Comparison of ENCODE assay signal across 8 mouse cellular contexts in genomic region chr9:65695646-65696045, GRCm38 (mm10). TPM values are rescaled to one million over a fixed set of nuclear protein-coding genes. Genes with fewer than 3 reads are reported as not detected.
A peak's percentile ranks its signal among the peaks of the same experiment; 100 is the strongest.
DNase-seq lines count a peak whose midpoint lies in the region; ATAC-seq lines count a peak whose summit lies in the region.

No protein-coding gene starts in this region.

- no peak for ATAC-seq in hindbrain, embryonic 13.5 days (ENCODE audit: low FRiP score)
- no peak for ATAC-seq in hindbrain, embryonic 16.5 days
- no peak for ATAC-seq in embryonic facial prominence, embryonic 13.5 days (ENCODE audit: insufficient number of reproducible peaks, insufficient read depth, low FRiP score, low TSS enrichment, low read depth)
- no peak for ATAC-seq in kidney, embryonic 15.5 days (replicated peaks; ENCODE audit: low FRiP score)

- H3K27ac ChIP-seq in hindbrain, embryonic 13.5 days, result peak overlapping the region; percentile 45; the same call in 1 of the 2 replicates
- no peak overlapping the region for H3K27ac ChIP-seq in hindbrain, embryonic 16.5 days (ENCODE audit: low read depth, low read length)
- H3K27ac ChIP-seq in embryonic facial prominence, embryonic 13.5 days, result peak overlapping the region; percentile 2; the same call in 1 of the 2 replicates
- H3K27ac ChIP-seq in kidney, embryonic 15.5 days, result peak overlapping the region; percentile 20; the same call in 1 of the 2 replicates

- H3K4me3 ChIP-seq in hindbrain, embryonic 13.5 days, result no peak overlapping the region
- H3K4me3 ChIP-seq in hindbrain, embryonic 16.5 days (ENCODE audit: low read length), result no peak overlapping the region
- H3K4me3 ChIP-seq in embryonic facial prominence, embryonic 13.5 days, result no peak overlapping the region
- H3K4me3 ChIP-seq in kidney, embryonic 15.5 days (replicated peaks), result no peak overlapping the region

- H3K4me2 ChIP-seq in hindbrain, embryonic 13.5 days, result no peak overlapping the region
- no peak overlapping the region for H3K4me2 ChIP-seq in hindbrain, embryonic 16.5 days (ENCODE audit: low read length)
- no peak overlapping the region for H3K4me2 ChIP-seq in embryonic facial prominence, embryonic 13.5 days
- H3K4me2 ChIP-seq in kidney, embryonic 15.5 days, result no peak overlapping the region

- peak; percentile 82 for DNase-seq in NIH3T3 (ENCODE audit: low read depth)
- DNase-seq in lung, postnatal 10 days, result peak; percentile 72
- DNase-seq in spleen, postnatal 4 days (ENCODE audit: low spot score in 2 of 2), result no peak
- no peak for DNase-seq in yolk sac, embryonic 10.5 days (ENCODE audit: low spot score)

- WGBS in hindbrain, embryonic 13.5 days, result 77% methylated on average over 3 of the region's 3 CpGs
- 62% methylated on average over 3 of the region's 3 CpGs for WGBS in hindbrain, embryonic 16.5 days
- 70% methylated on average over 3 of the region's 3 CpGs for WGBS in embryonic facial prominence, embryonic 13.5 days
- 73% methylated on average over 3 of the region's 3 CpGs for WGBS in kidney, embryonic 15.5 days

- peaks cover 83% of the 10 kb centered on the region for H3K36me3 ChIP-seq in hindbrain, embryonic 13.5 days
- H3K36me3 ChIP-seq in hindbrain, embryonic 16.5 days (ENCODE audit: control insufficient read depth, insufficient read depth, low read length), result peaks cover 27% of the 10 kb centered on the region
- peaks cover 86% of the 10 kb centered on the region for H3K36me3 ChIP-seq in embryonic facial prominence, embryonic 13.5 days
- H3K36me3 ChIP-seq in kidney, embryonic 15.5 days, result peaks cover 95% of the 10 kb centered on the region

- H3K9ac ChIP-seq in hindbrain, embryonic 13.5 days, result no peak overlapping the region
- no peak overlapping the region for H3K9ac ChIP-seq in hindbrain, embryonic 16.5 days (ENCODE audit: low read depth, low read length)
- H3K9ac ChIP-seq in embryonic facial prominence, embryonic 13.5 days, result no peak overlapping the region
- H3K9ac ChIP-seq in kidney, embryonic 15.5 days, result no peak overlapping the region

- no peaks in the 10 kb centered on the region for H3K27me3 ChIP-seq in hindbrain, embryonic 13.5 days
- no peaks in the 10 kb centered on the region for H3K27me3 ChIP-seq in hindbrain, embryonic 16.5 days (replicated peaks; ENCODE audit: control insufficient read depth, insufficient read depth, low read length)
- H3K27me3 ChIP-seq in embryonic facial prominence, embryonic 13.5 days, result no peaks in the 10 kb centered on the region
- H3K27me3 ChIP-seq in kidney, embryonic 15.5 days, result no peaks in the 10 kb centered on the region

- no peaks in the 10 kb centered on the region for H3K9me3 ChIP-seq in hindbrain, embryonic 13.5 days
- H3K9me3 ChIP-seq in hindbrain, embryonic 16.5 days (ENCODE audit: control insufficient read depth, low read length), result no peaks in the 10 kb centered on the region
- H3K9me3 ChIP-seq in embryonic facial prominence, embryonic 13.5 days, result no peaks in the 10 kb centered on the region
- H3K9me3 ChIP-seq in kidney, embryonic 15.5 days (replicated peaks), result no peaks in the 10 kb centered on the region

- peaks cover 42% of the 10 kb centered on the region for H3K4me1 ChIP-seq in hindbrain, embryonic 13.5 days (replicated peaks)
- H3K4me1 ChIP-seq in hindbrain, embryonic 16.5 days (ENCODE audit: control insufficient read depth, insufficient read depth, low read depth, low read length), result peaks cover 2% of the 10 kb centered on the region
- H3K4me1 ChIP-seq in embryonic facial prominence, embryonic 13.5 days, result peaks cover 12% of the 10 kb centered on the region; the same call in 1 of the 2 replicates
- no peaks in the 10 kb centered on the region for H3K4me1 ChIP-seq in kidney, embryonic 15.5 days

RNA-seq across cellular contexts. Expression of gene Oaz2, which starts 27.8 kb away (rescaled TPM):
- 403 and 404 TPM in 2 replicates for polyA plus RNA-seq in hindbrain, embryonic 13.5 days (2015; fragmentation: Nextera tagmentation; extraction: Ambion mirVana)
- 419 and 449 TPM in 2 replicates for polyA plus RNA-seq in hindbrain, embryonic 16.5 days (2015; fragmentation: Nextera tagmentation; extraction: Ambion mirVana)
- 295 and 315 TPM in 2 replicates for polyA plus RNA-seq in embryonic facial prominence, embryonic 13.5 days (2015; fragmentation: Nextera tagmentation; extraction: Ambion mirVana)
- 299 and 308 TPM in 2 replicates for polyA plus RNA-seq in kidney, embryonic 15.5 days (2015; fragmentation: Nextera tagmentation; extraction: Ambion mirVana)

Comparison
In these comparisons a context has a peak if more than half of its experiments do, and no peak if none do; other contexts are left out.
1. DNase-seq: peak in NIH3T3 (single experiment) and lung, postnatal 10 days (single experiment); none in spleen, postnatal 4 days (0 of 2) and yolk sac, embryonic 10.5 days (single experiment).